ENCODE assay signal across 17 mouse cellular contexts in the genomic region with DNA sequence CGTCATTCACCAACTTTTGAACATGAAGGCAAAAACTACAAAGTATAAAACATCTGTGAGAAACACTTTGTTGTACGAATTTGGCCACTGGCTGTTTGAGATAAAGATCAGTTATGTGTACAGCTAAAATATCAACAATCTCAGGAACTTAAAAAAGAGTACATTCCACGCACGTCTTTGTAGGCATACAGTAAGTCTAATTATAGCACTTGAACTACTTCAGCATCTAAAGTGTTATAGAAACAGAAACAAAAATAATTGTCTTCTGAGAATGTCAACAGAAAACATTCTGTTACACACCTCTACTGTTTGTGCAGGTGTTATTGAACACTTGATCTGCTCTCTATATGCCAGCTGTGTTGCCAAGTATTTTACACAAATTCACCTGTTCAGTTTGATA. TPM values are rescaled to one million over a fixed set of nuclear protein-coding genes. Genes with fewer than 3 reads are reported as not detected.
"Had no signal": no experiment of that assay in that cellular context is flagged by ENCODE, and none has a peak within 500 bp of the region (broad histone marks: within the 10 kb centered on the region; RNA-seq: fewer than 3 reads in every experiment).

No protein-coding gene starts in this region.

- H3K9ac ChIP-seq: limb, embryonic 15.5 days; liver, embryonic 12.5 days; liver, embryonic 14.5 days; midbrain, embryonic 13.5 days; midbrain, embryonic 15.5 days; neural tube, embryonic 12.5 days; stomach, embryonic 15.5 days had no signal

- H3K27ac ChIP-seq: limb, embryonic 15.5 days; liver, embryonic 12.5 days; liver, embryonic 14.5 days; macrophage; midbrain, embryonic 13.5 days; midbrain, embryonic 15.5 days; neural tube, embryonic 12.5 days; stomach, embryonic 15.5 days; stomach, postnatal 0 days had no signal

- H3K9me3 ChIP-seq: limb, embryonic 15.5 days; liver, embryonic 12.5 days; megakaryocyte, embryonic 14.5 days; midbrain, embryonic 13.5 days; midbrain, embryonic 15.5 days; neural tube, embryonic 12.5 days; stomach, embryonic 15.5 days had no signal

- H3K4me1 ChIP-seq: limb, embryonic 15.5 days; liver, embryonic 12.5 days; megakaryocyte, embryonic 14.5 days; midbrain, embryonic 13.5 days; midbrain, embryonic 15.5 days; neural tube, embryonic 12.5 days; stomach, embryonic 15.5 days had no signal

- H3K4me3 ChIP-seq: limb, embryonic 15.5 days; liver, embryonic 12.5 days; megakaryocyte, embryonic 14.5 days; midbrain, embryonic 13.5 days; midbrain, embryonic 15.5 days; neural tube, embryonic 12.5 days; stomach, embryonic 15.5 days had no signal

- H3K27me3 ChIP-seq: limb, embryonic 15.5 days; liver, embryonic 12.5 days; megakaryocyte, embryonic 14.5 days; midbrain, embryonic 13.5 days; midbrain, embryonic 15.5 days; neural tube, embryonic 12.5 days; stomach, embryonic 15.5 days had no signal

- H3K36me3 ChIP-seq: limb, embryonic 15.5 days; liver, embryonic 12.5 days; midbrain, embryonic 13.5 days; midbrain, embryonic 15.5 days; neural tube, embryonic 12.5 days; stomach, embryonic 15.5 days had no signal

- DNase-seq: right cerebral cortex, postnatal 14 days; thymus, adult 2 months; thymus, postnatal 25 days; thymus, postnatal 4 days had no signal

- ATAC-seq: liver, embryonic 12.5 days; midbrain, embryonic 13.5 days; midbrain, embryonic 15.5 days had no signal

- H3K4me2 ChIP-seq: limb, embryonic 15.5 days; liver, embryonic 12.5 days; midbrain, embryonic 11.5 days; midbrain, embryonic 13.5 days; midbrain, embryonic 15.5 days; neural tube, embryonic 12.5 days; stomach, embryonic 15.5 days had no signal

RNA-seq across cellular contexts. Expression of a gene that starts 40.1 kb away (rescaled TPM):
- total RNA-seq: monocyte, adult 5-6 weeks; neutrophil, adult 5-6 weeks had no signal
